Mouse (Mus musculus) liver, postnatal 0 days (tissue): Measurements from ENCODE around the gene Slc31a2.

Source experiments
- CTCF ChIP-seq: sonication (generic); IDR thresholded peaks from 2 replicates; pipeline ENCODE4 v1.5.1; 2016; ENCODE audit warnings: antibody characterized with exemption, low read depth
- EP300 ChIP-seq: IDR thresholded peaks from 2 replicates; pipeline ENCODE4 v1.6.1; 2016; ENCODE audit warnings: antibody characterized with exemption, low read depth, mild to moderate bottlenecking

- no peak for TF ChIP-seq CTCF
- no peak for TF ChIP-seq EP300
Observed at GRCm38 (mm10) chr4:62240586-62240985, 21.8 kb upstream of the Slc31a2 start.
